Mouse (Mus musculus): ENCODE results near the gene Tmem147. TPM values are rescaled to one million over a fixed set of nuclear protein-coding genes. Genes with fewer than 3 reads are reported as not detected.
A peak's percentile ranks its signal among the peaks of the same experiment; 100 is the strongest.

Gene Tmem147
- 155 and 164 TPM in 2 replicates for polyA plus RNA-seq (2016; fragmentation: Nextera tagmentation; extraction: Ambion mirVana)

GRCm38 (mm10) chr7:30729396-30730063 lies at the start of gene Tmem147:
Gene Tmem147 (minus strand): TSS chr7:30729540.
- H3K36me3 ChIP-seq: peaks cover 48% of the 10 kb centered on the region

GRCm38 (mm10) chr7:30777911-30778310 lies 48.6 kb upstream of the Tmem147 start:
- H3K27ac ChIP-seq (replicated peaks): no peak overlapping the region
- WGBS: 87% methylated on average over 1 of the region's 1 CpGs
- no peaks in the 10 kb centered on the region for H3K27me3 ChIP-seq (ENCODE audit: low read depth, poor library complexity, severe bottlenecking)
- H3K9me3 ChIP-seq (replicated peaks): 0 out of 2 replicates have a peak, but pooled peaks cover under 1% of the 10 kb centered on the region
- no peaks in the 10 kb centered on the region for H3K36me3 ChIP-seq
- no peak for DNase-seq (ENCODE audit: low spot score)
- H3K4me1 ChIP-seq: 0 out of 2 replicates have a peak, but pooled peaks cover 3% of the 10 kb centered on the region
- H3K4me3 ChIP-seq: no peak overlapping the region

More at GRCm38 (mm10) chr7:30729396-30730063, at the start of gene Tmem147:
- Histone ChIP-seq H3K4me1 (peaks cover 30% of the 10 kb centered on the region), H3K9me3 (replicated peaks) (no peaks in the 10 kb centered on the region), H3K4me3 (peak within 1 kb of the TSS; percentile 86), H3K27ac (replicated peaks) (peak within 1 kb of the TSS; percentile 91), H3K27me3 (ENCODE audit: low read depth, poor library complexity, severe bottlenecking) (no peaks in the 10 kb centered on the region)
- WGBS: under 1% methylated on average over 60 of the region's 60 CpGs
- peak; percentile 94 for DNase-seq (ENCODE audit: low spot score)

- Histone ChIP-seq H3K27ac (replicated peaks) (no peak overlapping the region), H3K27me3 (ENCODE audit: low read depth, poor library complexity, severe bottlenecking) (no peaks in the 10 kb centered on the region), H3K4me1 (0 out of 2 replicates have a peak, but pooled peaks cover 3% of the 10 kb centered on the region), H3K36me3 (no peaks in the 10 kb centered on the region), H3K4me3 (no peak overlapping the region), H3K9me3 (replicated peaks) (0 out of 2 replicates have a peak, but pooled peaks cover 3% of the 10 kb centered on the region)
- no peak for DNase-seq (ENCODE audit: low spot score)
- 44% methylated on average over 7 of the region's 7 CpGs for WGBS
Measured at GRCm38 (mm10) chr7:30777081-30777579, 47.8 kb upstream of the Tmem147 start.

GRCm38 (mm10) chr7:30776104-30776503 lies 46.8 kb upstream of the Tmem147 start:
- Histone ChIP-seq H3K27me3 (ENCODE audit: low read depth, poor library complexity, severe bottlenecking) (no peaks in the 10 kb centered on the region), H3K4me3 (no peak overlapping the region), H3K4me1 (0 out of 2 replicates have a peak, but pooled peaks cover 3% of the 10 kb centered on the region), H3K9me3 (replicated peaks) (0 out of 2 replicates have a peak, but pooled peaks cover 3% of the 10 kb centered on the region), H3K27ac (replicated peaks) (no peak overlapping the region), H3K36me3 (no peaks in the 10 kb centered on the region)
- no peak for DNase-seq (ENCODE audit: low spot score)
- WGBS: 91% methylated on average over 9 of the region's 9 CpGs

- Histone ChIP-seq H3K27ac (replicated peaks) (no peak overlapping the region), H3K4me3 (no peak overlapping the region), H3K36me3 (no peaks in the 10 kb centered on the region), H3K9me3 (replicated peaks) (0 out of 2 replicates have a peak, but pooled peaks cover 3% of the 10 kb centered on the region), H3K27me3 (ENCODE audit: low read depth, poor library complexity, severe bottlenecking) (0 out of 2 replicates have a peak, but pooled peaks cover 5% of the 10 kb centered on the region), H3K4me1 (peaks cover 13% of the 10 kb centered on the region)
- DNase-seq (ENCODE audit: low spot score): no peak
- WGBS: 37% methylated on average over 9 of the region's 9 CpGs
Measured at GRCm38 (mm10) chr7:30769236-30769635, 39.9 kb upstream of the Tmem147 start.

GRCm38 (mm10) chr7:30766408-30766807 lies 37.1 kb upstream of the Tmem147 start:
- 90% methylated on average over 4 of the region's 4 CpGs for WGBS

GRCm38 (mm10) chr7:30765173-30765572 lies 35.8 kb upstream of the Tmem147 start:
- WGBS: 42% methylated on average over 11 of the region's 11 CpGs
- H3K4me1 ChIP-seq: peaks cover 13% of the 10 kb centered on the region
- H3K27ac ChIP-seq (replicated peaks): no peak overlapping the region
- H3K9me3 ChIP-seq (replicated peaks): no peaks in the 10 kb centered on the region
- H3K27me3 ChIP-seq (ENCODE audit: low read depth, poor library complexity, severe bottlenecking): 0 out of 2 replicates have a peak, but pooled peaks cover 6% of the 10 kb centered on the region
- H3K4me3 ChIP-seq: no peak overlapping the region
- peak; percentile 23 for DNase-seq (ENCODE audit: low spot score)
- no peaks in the 10 kb centered on the region for H3K36me3 ChIP-seq

More at GRCm38 (mm10) chr7:30766408-30766807, 37.1 kb upstream of the Tmem147 start:
- Histone ChIP-seq H3K4me1 (peaks cover 13% of the 10 kb centered on the region), H3K36me3 (no peaks in the 10 kb centered on the region), H3K27me3 (ENCODE audit: low read depth, poor library complexity, severe bottlenecking) (0 out of 2 replicates have a peak, but pooled peaks cover 6% of the 10 kb centered on the region), H3K4me3 (no peak overlapping the region), H3K27ac (replicated peaks) (no peak overlapping the region), H3K9me3 (replicated peaks) (no peaks in the 10 kb centered on the region)
- DNase-seq (ENCODE audit: low spot score): no peak

GRCm38 (mm10) chr7:30763456-30763855 lies 34.1 kb upstream of the Tmem147 start, which contains the start of gene Dmkn:
Gene Dmkn (plus strand): TSS chr7:30763756.
- H3K4me3 ChIP-seq: no peak within 1 kb of the TSS
- H3K27me3 ChIP-seq (ENCODE audit: low read depth, poor library complexity, severe bottlenecking): 0 out of 2 replicates have a peak, but pooled peaks cover 6% of the 10 kb centered on the region
- WGBS: 45% methylated on average over 5 of the region's 5 CpGs
- no peak for DNase-seq (ENCODE audit: low spot score)
- no peaks in the 10 kb centered on the region for H3K36me3 ChIP-seq
- no peaks in the 10 kb centered on the region for H3K9me3 ChIP-seq (replicated peaks)
- H3K4me1 ChIP-seq: peaks cover 10% of the 10 kb centered on the region
- no peak within 1 kb of the TSS for H3K27ac ChIP-seq (replicated peaks)

GRCm38 (mm10) chr7:30761769-30762352 lies 32.5 kb upstream of the Tmem147 start:
- no peak for DNase-seq (ENCODE audit: low spot score)
- Histone ChIP-seq H3K27me3 (ENCODE audit: low read depth, poor library complexity, severe bottlenecking) (0 out of 2 replicates have a peak, but pooled peaks cover 6% of the 10 kb centered on the region), H3K9me3 (replicated peaks) (no peaks in the 10 kb centered on the region), H3K4me3 (no peak overlapping the region), H3K36me3 (0 out of 2 replicates have a peak, but pooled peaks cover under 1% of the 10 kb centered on the region), H3K4me1 (peaks cover 10% of the 10 kb centered on the region), H3K27ac (replicated peaks) (no peak overlapping the region)
- WGBS: 86% methylated on average over 4 of the region's 4 CpGs

- H3K27me3 ChIP-seq (ENCODE audit: low read depth, poor library complexity, severe bottlenecking): no peaks in the 10 kb centered on the region
- no peaks in the 10 kb centered on the region for H3K4me1 ChIP-seq
- no peak overlapping the region for H3K4me3 ChIP-seq
- H3K9me3 ChIP-seq (replicated peaks): peaks cover 13% of the 10 kb centered on the region
- DNase-seq (ENCODE audit: low spot score): peak; percentile 24
- peaks cover 25% of the 10 kb centered on the region for H3K36me3 ChIP-seq
- 44% methylated on average over 4 of the region's 4 CpGs for WGBS
- no peak overlapping the region for H3K27ac ChIP-seq (replicated peaks)
Measured at GRCm38 (mm10) chr7:30758853-30759252, 29.5 kb upstream of the Tmem147 start.

- Histone ChIP-seq H3K4me3 (no peak overlapping the region), H3K27me3 (ENCODE audit: low read depth, poor library complexity, severe bottlenecking) (no peaks in the 10 kb centered on the region), H3K9me3 (replicated peaks) (peaks cover 14% of the 10 kb centered on the region), H3K4me1 (no peaks in the 10 kb centered on the region), H3K36me3 (peaks cover 25% of the 10 kb centered on the region), H3K27ac (replicated peaks) (no peak overlapping the region)
- 71% methylated on average over 3 of the region's 3 CpGs for WGBS
- no peak for DNase-seq (ENCODE audit: low spot score)
Measured at GRCm38 (mm10) chr7:30757001-30757400, 27.7 kb upstream of the Tmem147 start.

GRCm38 (mm10) chr7:30751086-30751669 lies 21.8 kb upstream of the Tmem147 start, which contains the start of gene Sbsn:
Gene Sbsn (plus strand): TSS chr7:30751471.
- H3K4me3 ChIP-seq: no peak within 1 kb of the TSS
- WGBS: 75% methylated on average over 5 of the region's 5 CpGs
- no peaks in the 10 kb centered on the region for H3K4me1 ChIP-seq
- H3K27ac ChIP-seq (replicated peaks): no peak within 1 kb of the TSS
- no peak for DNase-seq (ENCODE audit: low spot score)
- H3K36me3 ChIP-seq: peaks cover 23% of the 10 kb centered on the region
- peaks cover 14% of the 10 kb centered on the region for H3K9me3 ChIP-seq (replicated peaks)
- H3K27me3 ChIP-seq (ENCODE audit: low read depth, poor library complexity, severe bottlenecking): no peaks in the 10 kb centered on the region

Data from midbrain, embryonic 10.5 days (tissue).